Mouse (Mus musculus) small intestine, adult 2 months (tissue): ENCODE data around the gene S1pr1.

Experiments
- CTCF ChIP-seq: fragments of 200-500 bp; IDR thresholded peaks from 2 replicates; pipeline ENCODE4 v1.5.1; 2012; ENCODE audit warnings: low read depth, mild to moderate bottlenecking, control low read depth, inconsistent platforms, low read length, moderate library complexity, mixed read lengths; ENCODE audit not compliant: insufficient replicate concordance, insufficient read length; ENCODE audit errors: extremely low read depth
- POLR2A ChIP-seq: fragments of 200-500 bp; IDR thresholded peaks from 2 replicates; pipeline ENCODE4 v1.6.1; 2012; ENCODE audit warnings: low read depth, mild to moderate bottlenecking, control low read depth, inconsistent platforms, low read length, moderate library complexity

DNA sequence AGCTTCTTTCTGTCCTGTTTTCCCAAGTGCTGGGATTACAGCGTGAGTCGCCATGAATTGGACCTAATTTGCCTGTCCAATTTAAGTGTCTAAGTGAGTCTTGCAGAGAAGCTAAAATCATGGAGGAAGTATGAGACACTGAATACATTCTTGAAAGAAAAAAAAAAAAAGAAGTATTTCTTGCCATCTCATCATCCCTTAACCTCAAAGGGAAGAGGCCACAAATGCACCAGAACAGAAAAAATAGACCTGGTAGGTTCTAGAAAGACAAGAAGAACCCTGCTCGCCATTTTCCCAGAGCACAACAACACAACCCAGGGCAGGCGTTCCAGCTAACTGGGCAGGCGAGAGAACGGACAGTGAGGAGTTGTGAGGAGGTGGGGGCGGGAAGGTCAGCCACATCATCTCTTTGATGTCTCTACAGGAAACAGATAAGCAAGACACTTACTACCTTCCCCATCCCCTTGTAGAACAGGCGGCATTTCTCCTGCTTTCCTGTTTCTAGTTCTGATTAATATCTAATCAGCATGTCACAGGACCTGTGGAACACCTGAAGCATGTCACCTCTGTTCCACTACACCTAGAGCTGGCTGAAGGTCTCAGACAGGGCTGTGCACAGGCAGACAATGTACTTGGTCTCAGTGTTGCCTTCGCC is 10.5 kb downstream of the S1pr1 start:
- TF ChIP-seq CTCF (no peak), POLR2A (no peak)
